10 mouse cellular contexts compared by ENCODE assay signal in the genomic region with DNA sequence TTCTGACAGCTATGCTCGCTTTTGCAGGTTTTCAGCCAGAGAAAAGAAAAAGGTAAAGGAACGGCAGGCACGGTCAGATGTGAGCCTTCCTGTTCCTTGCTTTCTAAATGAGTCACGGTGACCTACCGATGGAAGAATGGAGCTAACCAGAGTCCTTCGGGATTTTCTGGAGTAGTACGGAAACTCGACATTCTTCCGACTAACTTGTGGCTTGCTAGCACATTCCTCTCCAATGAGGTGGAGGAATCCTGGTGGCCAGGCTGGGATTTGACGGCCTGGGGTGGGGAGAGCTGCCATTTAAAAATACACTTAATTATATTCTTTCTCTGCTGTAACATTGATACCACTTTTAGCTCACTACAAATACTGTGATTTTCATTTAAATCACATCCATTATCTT.
DNase-seq lines count a peak whose midpoint lies in the region; ATAC-seq lines count a peak whose summit lies in the region.
"Had no signal": no experiment of that assay in that cellular context is flagged by ENCODE, and none has a peak within 500 bp of the region (broad histone marks: within the 10 kb centered on the region; RNA-seq: fewer than 3 reads in every experiment).

No protein-coding gene starts in this region.

- no peak overlapping the region for H3K4me3 ChIP-seq in embryonic facial prominence, embryonic 11.5 days (ENCODE audit: low read depth, low read length)
- peak overlapping the region; percentile 27; the same call in 1 of the 2 replicates for H3K4me3 ChIP-seq in heart, embryonic 13.5 days
- H3K4me3 ChIP-seq in limb, embryonic 15.5 days = no peak overlapping the region
- H3K4me3 ChIP-seq: forebrain, embryonic 15.5 days; neural tube, embryonic 13.5 days had no signal

- no peaks in the 10 kb centered on the region for H3K9me3 ChIP-seq in embryonic facial prominence, embryonic 11.5 days (replicated peaks; ENCODE audit: control insufficient read depth, low read length)
- H3K9me3 ChIP-seq in heart, embryonic 13.5 days = no peaks in the 10 kb centered on the region
- no peaks in the 10 kb centered on the region for H3K9me3 ChIP-seq in limb, embryonic 15.5 days
- H3K9me3 ChIP-seq: forebrain, embryonic 15.5 days; neural tube, embryonic 13.5 days had no signal

- no peaks in the 10 kb centered on the region for H3K36me3 ChIP-seq in embryonic facial prominence, embryonic 11.5 days (replicated peaks; ENCODE audit: control insufficient read depth, insufficient read depth, low read depth, low read length)
- no peaks in the 10 kb centered on the region for H3K36me3 ChIP-seq in heart, embryonic 13.5 days
- no peaks in the 10 kb centered on the region for H3K36me3 ChIP-seq in limb, embryonic 15.5 days
- H3K36me3 ChIP-seq: forebrain, embryonic 15.5 days; neural tube, embryonic 13.5 days had no signal

- no peak overlapping the region for H3K9ac ChIP-seq in embryonic facial prominence, embryonic 11.5 days (replicated peaks; ENCODE audit: low read length)
- peak overlapping the region; percentile 76 for H3K9ac ChIP-seq in heart, embryonic 13.5 days
- H3K9ac ChIP-seq in limb, embryonic 15.5 days = no peak overlapping the region
- H3K9ac ChIP-seq: forebrain, embryonic 15.5 days; neural tube, embryonic 13.5 days had no signal

- intact Hi-C loops in left cerebral cortex, postnatal 25 days (cut with DNase I) = no loop called here

- peak; percentile 89 for DNase-seq in NIH3T3 (ENCODE audit: low read depth)
- peak; percentile 60 for DNase-seq in embryonic facial prominence, embryonic 11.5 days (ENCODE audit: low spot score)
- DNase-seq in layer of hippocampus, postnatal 25 days (ENCODE audit: extremely low spot score in 1 of 2, low spot score in 1 of 2) = no peak
- no peak for DNase-seq in cerebellum, adult 11-12 months
- no peak for DNase-seq in left cerebral cortex, postnatal 25 days (ENCODE audit: low spot score in 2 of 2)
- DNase-seq in thymus, postnatal 4 days = no peak

- no peaks in the 10 kb centered on the region; the same call in 1 of the 2 replicates for H3K4me1 ChIP-seq in embryonic facial prominence, embryonic 11.5 days (ENCODE audit: control insufficient read depth, insufficient read depth, low read length)
- H3K4me1 ChIP-seq in heart, embryonic 13.5 days = peaks cover 67% of the 10 kb centered on the region
- H3K4me1 ChIP-seq in limb, embryonic 15.5 days = peaks cover 31% of the 10 kb centered on the region
- H3K4me1 ChIP-seq: forebrain, embryonic 15.5 days had no signal

- ATAC-seq in embryonic facial prominence, embryonic 11.5 days (replicated peaks; ENCODE audit: insufficient number of reproducible peaks, low FRiP score, low TSS enrichment, low read depth) = no peak
- peak; percentile 35; the same call in 1 of the 2 replicates for ATAC-seq in heart, embryonic 13.5 days (ENCODE audit: extremely low read depth, insufficient number of reproducible peaks, low FRiP score, low TSS enrichment)
- peak; percentile 66 for ATAC-seq in limb, embryonic 15.5 days (ENCODE audit: insufficient number of reproducible peaks, low FRiP score, low TSS enrichment, low read depth)
- ATAC-seq: forebrain, embryonic 15.5 days had no signal

- H3K27me3 ChIP-seq in embryonic facial prominence, embryonic 11.5 days (ENCODE audit: control insufficient read depth, insufficient read depth, low read length) = no peaks in the 10 kb centered on the region
- H3K27me3 ChIP-seq in heart, embryonic 13.5 days (replicated peaks) = no peaks in the 10 kb centered on the region
- no peaks in the 10 kb centered on the region for H3K27me3 ChIP-seq in limb, embryonic 15.5 days
- H3K27me3 ChIP-seq: forebrain, embryonic 15.5 days; neural tube, embryonic 13.5 days had no signal

- 50% methylated on average over 10 of the region's 10 CpGs for WGBS in embryonic facial prominence, embryonic 11.5 days
- WGBS in heart, embryonic 13.5 days = 15% methylated on average over 10 of the region's 10 CpGs
- WGBS in limb, embryonic 15.5 days = 23% methylated on average over 10 of the region's 10 CpGs

- no peak overlapping the region for H3K4me2 ChIP-seq in embryonic facial prominence, embryonic 11.5 days (ENCODE audit: low read depth, low read length)
- peak overlapping the region; percentile 66 for H3K4me2 ChIP-seq in heart, embryonic 13.5 days
- H3K4me2 ChIP-seq in limb, embryonic 15.5 days = peak overlapping the region; percentile 28; the same call in 1 of the 2 replicates
- H3K4me2 ChIP-seq: forebrain, embryonic 15.5 days; neural tube, embryonic 13.5 days had no signal

- H3K27ac ChIP-seq in embryonic facial prominence, embryonic 11.5 days (replicated peaks; ENCODE audit: low read depth, low read length) = no peak overlapping the region; the same call in 1 of the 2 replicates
- H3K27ac ChIP-seq in heart, embryonic 13.5 days (replicated peaks) = peak overlapping the region; percentile 86
- peak overlapping the region; percentile 87 for H3K27ac ChIP-seq in limb, embryonic 15.5 days
- H3K27ac ChIP-seq: forebrain, embryonic 15.5 days; neural tube, embryonic 13.5 days had no signal

Comparison
In these comparisons a context has a peak if more than half of its experiments do, and no peak if none do; other contexts are left out.
1. DNase-seq: peak in NIH3T3 (single experiment) and embryonic facial prominence, embryonic 11.5 days (single experiment); none in layer of hippocampus, postnatal 25 days (0 of 2), cerebellum, adult 11-12 months (single experiment), left cerebral cortex, postnatal 25 days (0 of 2) and thymus, postnatal 4 days (single experiment).